Mouse (Mus musculus) mouse embryonic stem cell (cell line): ENCODE measurements around the gene Hdac9.

Source experiments
- in situ Hi-C, 2 experiments: fragments of 300-500 bp; cut with MboI; formaldehyde crosslinking; loops; 1 replicate in 1 of 2; 3 replicates in 1 of 2; pipeline ENCODE4 v1.14.3; 2019 to 2020; ENCODE audit warnings: low sequenced_read_pairs in 2 of 2, low pct_unique_long_range_greater_than_20kb in 1 of 2, mixed read lengths in 1 of 2; ENCODE audit not compliant: unreplicated experiment in 1 of 2

Hdac9 gene

GRCm38 (mm10) chr12:34653615-34654014, 263.3 kb downstream of the Hdac9 start:
- in situ Hi-C loops: loop anchor here (25.0 kb wide), 1 partner anchor 534 kb away; no protein-coding TSS in a partner anchor

- in situ Hi-C loops: no loop called here
These were observed 268.1 kb downstream of the Hdac9 start for GRCm38 (mm10) chr12:34648753-34649152.

GRCm38 (mm10) chr12:34641705-34642259, 275.1 kb downstream of the Hdac9 start:
- in situ Hi-C loops: no loop called here

- in situ Hi-C loops: no loop called here
These were observed 279.4 kb downstream of the Hdac9 start for GRCm38 (mm10) chr12:34637238-34638124.

- in situ Hi-C loops: no loop called here
These were observed 297.8 kb downstream of the Hdac9 start for GRCm38 (mm10) chr12:34619101-34619500.

GRCm38 (mm10) chr12:34618321-34618720, 298.6 kb downstream of the Hdac9 start:
- in situ Hi-C loops: no loop called here

- in situ Hi-C loops: no loop called here
These were observed 299.1 kb downstream of the Hdac9 start for GRCm38 (mm10) chr12:34617836-34618235.

- in situ Hi-C loops: no loop called here
These were observed 302.1 kb downstream of the Hdac9 start for GRCm38 (mm10) chr12:34614796-34615195.

GRCm38 (mm10) chr12:34612511-34612910, 304.4 kb downstream of the Hdac9 start:
- in situ Hi-C loops: no loop called here

GRCm38 (mm10) chr12:34604521-34604920, 312.4 kb downstream of the Hdac9 start:
- in situ Hi-C loops: no loop called here

- in situ Hi-C loops: no loop called here
These were observed 322.6 kb downstream of the Hdac9 start for GRCm38 (mm10) chr12:34594167-34594793.

GRCm38 (mm10) chr12:34587171-34587570, 329.7 kb downstream of the Hdac9 start:
- in situ Hi-C loops: no loop called here

GRCm38 (mm10) chr12:34582522-34582921, 334.4 kb downstream of the Hdac9 start:
- in situ Hi-C loops: no loop called here

GRCm38 (mm10) chr12:34579220-34579619, 337.7 kb downstream of the Hdac9 start:
- in situ Hi-C loops: no loop called here

GRCm38 (mm10) chr12:34571069-34571468, 345.8 kb downstream of the Hdac9 start:
- in situ Hi-C loops: no loop called here

- in situ Hi-C loops: no loop called here
These were observed 347.4 kb downstream of the Hdac9 start for GRCm38 (mm10) chr12:34569472-34569871.

GRCm38 (mm10) chr12:34569052-34569451, 347.8 kb downstream of the Hdac9 start:
- in situ Hi-C loops: no loop called here

GRCm38 (mm10) chr12:34562331-34562730, 354.6 kb downstream of the Hdac9 start:
- in situ Hi-C loops: no loop called here

GRCm38 (mm10) chr12:34559001-34559400, 357.9 kb downstream of the Hdac9 start:
- in situ Hi-C loops: no loop called here
